Mouse (Mus musculus): Measurements from ENCODE around the gene Kif2c.

- TF ChIP-seq CTCF (IDR thresholded peaks at IDR 0.05; ENCODE audit: extremely low read depth, insufficient read depth, insufficient read length, insufficient replicate concordance): no peak
- no peak for TF ChIP-seq POLR2A (IDR thresholded peaks at IDR 0.05; ENCODE audit: low read depth, low read length)
Observed at GRCm38 (mm10) chr4:117159666-117160065, 22.8 kb downstream of the Kif2c start.
